Mouse (Mus musculus): ENCODE measurements around the gene Oxld1. TPM values are rescaled to one million over a fixed set of nuclear protein-coding genes. Genes with fewer than 3 reads are reported as not detected.
A peak's percentile ranks its signal among the peaks of the same experiment; 100 is the strongest.

Gene Oxld1
- polyA plus RNA-seq, 1 experiment from 2014 or later, result 11.8 TPM

GRCm38 (mm10) chr11:120492024-120492877 is 34.4 kb upstream of the Oxld1 start:
- Histone ChIP-seq H3K4me1 (peaks cover 54% of the 10 kb centered on the region), H3K4me3 (peak overlapping the region; percentile 98), H3K9me3 (no peaks in the 10 kb centered on the region), H3K27me3 (ENCODE audit: poor library complexity, severe bottlenecking) (no peaks in the 10 kb centered on the region), H3K27ac (peak overlapping the region; percentile 92), H3K36me3 (replicated peaks) (peaks cover 67% of the 10 kb centered on the region)
- peak; percentile 52 for DNase-seq (ENCODE audit: extremely low spot score, low spot score)
- WGBS, result under 1% methylated on average over 48 of the region's 48 CpGs

GRCm38 (mm10) chr11:120491317-120492023 is 33.6 kb upstream of the Oxld1 start, which contains the start of gene Slc25a10:
Gene Slc25a10, plus strand, starts transcription at chr11:120491840.
- H3K4me3 ChIP-seq, result peak within 1 kb of the TSS; percentile 98
- DNase-seq (ENCODE audit: extremely low spot score, low spot score), result peak; percentile 90
- 0% methylated on average over 35 of the region's 35 CpGs for WGBS
- peaks cover 55% of the 10 kb centered on the region for H3K4me1 ChIP-seq
- H3K36me3 ChIP-seq (replicated peaks), result peaks cover 67% of the 10 kb centered on the region
- H3K27me3 ChIP-seq (ENCODE audit: poor library complexity, severe bottlenecking), result no peaks in the 10 kb centered on the region
- H3K27ac ChIP-seq, result peak within 1 kb of the TSS; percentile 92
- no peaks in the 10 kb centered on the region for H3K9me3 ChIP-seq

GRCm38 (mm10) chr11:120490291-120491046 is 32.6 kb upstream of the Oxld1 start:
- Histone ChIP-seq H3K9me3 (no peaks in the 10 kb centered on the region), H3K27ac (peak overlapping the region; percentile 92), H3K4me1 (peaks cover 65% of the 10 kb centered on the region), H3K4me3 (peak overlapping the region; percentile 98), H3K36me3 (replicated peaks) (peaks cover 67% of the 10 kb centered on the region), H3K27me3 (ENCODE audit: poor library complexity, severe bottlenecking) (no peaks in the 10 kb centered on the region)
- DNase-seq (ENCODE audit: extremely low spot score, low spot score), result no peak
- WGBS, result 41% methylated on average over 4 of the region's 4 CpGs

GRCm38 (mm10) chr11:120489054-120489761 is 31.3 kb upstream of the Oxld1 start:
- peaks cover 69% of the 10 kb centered on the region for H3K4me1 ChIP-seq
- H3K4me3 ChIP-seq, result peak overlapping the region; percentile 21
- peaks cover 54% of the 10 kb centered on the region for H3K36me3 ChIP-seq (replicated peaks)
- peak overlapping the region; percentile 22; the same call in 1 of the 2 replicates for H3K27ac ChIP-seq
- H3K27me3 ChIP-seq (ENCODE audit: poor library complexity, severe bottlenecking), result no peaks in the 10 kb centered on the region
- DNase-seq (ENCODE audit: extremely low spot score, low spot score), result peak; percentile 67
- H3K9me3 ChIP-seq, result no peaks in the 10 kb centered on the region
- 65% methylated on average over 4 of the region's 4 CpGs for WGBS

- Histone ChIP-seq H3K4me1 (peaks cover 69% of the 10 kb centered on the region), H3K27me3 (ENCODE audit: poor library complexity, severe bottlenecking) (no peaks in the 10 kb centered on the region), H3K9me3 (no peaks in the 10 kb centered on the region), H3K27ac (no peak overlapping the region), H3K36me3 (replicated peaks) (peaks cover 54% of the 10 kb centered on the region), H3K4me3 (0 out of 2 replicates have a peak overlapping the region, but pooled peaks have one; percentile 21)
- 83% methylated on average over 4 of the region's 4 CpGs for WGBS
- no peak for DNase-seq (ENCODE audit: extremely low spot score, low spot score)
Measured at GRCm38 (mm10) chr11:120488516-120488915, 30.6 kb upstream of the Oxld1 start.

GRCm38 (mm10) chr11:120485251-120485650 is 27.4 kb upstream of the Oxld1 start:
- Histone ChIP-seq H3K9me3 (no peaks in the 10 kb centered on the region), H3K36me3 (replicated peaks) (peaks cover 85% of the 10 kb centered on the region), H3K4me3 (peak overlapping the region; percentile 99), H3K27me3 (ENCODE audit: poor library complexity, severe bottlenecking) (no peaks in the 10 kb centered on the region), H3K27ac (peak overlapping the region; percentile 97), H3K4me1 (peaks cover 40% of the 10 kb centered on the region)
- 12% methylated on average over 10 of the region's 10 CpGs for WGBS
- no peak for DNase-seq (ENCODE audit: extremely low spot score, low spot score)

GRCm38 (mm10) chr11:120484265-120484981 is 26.6 kb upstream of the Oxld1 start, which contains the start of gene Mrpl12:
Gene Mrpl12, plus strand, starts transcription at chr11:120484613.
- Histone ChIP-seq H3K4me1 (peaks cover 32% of the 10 kb centered on the region), H3K27me3 (ENCODE audit: poor library complexity, severe bottlenecking) (no peaks in the 10 kb centered on the region), H3K36me3 (replicated peaks) (peaks cover 85% of the 10 kb centered on the region), H3K27ac (peak within 1 kb of the TSS; percentile 97), H3K9me3 (no peaks in the 10 kb centered on the region), H3K4me3 (peak within 1 kb of the TSS; percentile 99)
- peak; percentile 91 for DNase-seq (ENCODE audit: extremely low spot score, low spot score)
- 1% methylated on average over 60 of the region's 60 CpGs for WGBS

GRCm38 (mm10) chr11:120483448-120483934 is 25.6 kb upstream of the Oxld1 start:
- H3K27ac ChIP-seq, result peak overlapping the region; percentile 97
- H3K36me3 ChIP-seq (replicated peaks), result peaks cover 85% of the 10 kb centered on the region
- DNase-seq (ENCODE audit: extremely low spot score, low spot score), result no peak
- H3K4me1 ChIP-seq, result peaks cover 28% of the 10 kb centered on the region
- no peaks in the 10 kb centered on the region for H3K9me3 ChIP-seq
- WGBS, result 91% methylated on average over 7 of the region's 7 CpGs
- no peaks in the 10 kb centered on the region for H3K27me3 ChIP-seq (ENCODE audit: poor library complexity, severe bottlenecking)
- peak overlapping the region; percentile 99 for H3K4me3 ChIP-seq

GRCm38 (mm10) chr11:120472052-120472451 is 14.2 kb upstream of the Oxld1 start:
- H3K4me3 ChIP-seq, result no peak overlapping the region
- peaks cover 11% of the 10 kb centered on the region for H3K4me1 ChIP-seq
- H3K36me3 ChIP-seq (replicated peaks), result peaks cover 80% of the 10 kb centered on the region
- no peak for DNase-seq (ENCODE audit: extremely low spot score, low spot score)
- no peaks in the 10 kb centered on the region for H3K9me3 ChIP-seq
- WGBS, result 94% methylated on average over 6 of the region's 6 CpGs
- no peak overlapping the region for H3K27ac ChIP-seq
- H3K27me3 ChIP-seq (ENCODE audit: poor library complexity, severe bottlenecking), result no peaks in the 10 kb centered on the region

GRCm38 (mm10) chr11:120467736-120468092 is 9.8 kb upstream of the Oxld1 start:
- Histone ChIP-seq H3K27ac (peak overlapping the region; percentile 89), H3K36me3 (replicated peaks) (peaks cover 69% of the 10 kb centered on the region)
- under 1% methylated on average over 33 of the region's 33 CpGs for WGBS

GRCm38 (mm10) chr11:120467051-120467735 is 9.3 kb upstream of the Oxld1 start, which contains the start of gene Arl16:
Gene Arl16, minus strand, starts transcription at chr11:120467607.
- peaks cover 27% of the 10 kb centered on the region for H3K4me1 ChIP-seq
- no peaks in the 10 kb centered on the region for H3K27me3 ChIP-seq (ENCODE audit: poor library complexity, severe bottlenecking)
- peak within 1 kb of the TSS; percentile 68 for H3K4me3 ChIP-seq
- WGBS, result under 1% methylated on average over 54 of the region's 54 CpGs
- H3K27ac ChIP-seq, result peak within 1 kb of the TSS; percentile 89
- no peaks in the 10 kb centered on the region for H3K9me3 ChIP-seq
- peaks cover 69% of the 10 kb centered on the region for H3K36me3 ChIP-seq (replicated peaks)
- DNase-seq (ENCODE audit: extremely low spot score, low spot score), result peak; percentile 99

More at GRCm38 (mm10) chr11:120467736-120468092, 9.8 kb upstream of the Oxld1 start:
- no peaks in the 10 kb centered on the region for H3K9me3 ChIP-seq
- no peaks in the 10 kb centered on the region for H3K27me3 ChIP-seq (ENCODE audit: poor library complexity, severe bottlenecking)
- DNase-seq (ENCODE audit: extremely low spot score, low spot score), result no peak
- H3K4me3 ChIP-seq, result peak overlapping the region; percentile 68
- H3K4me1 ChIP-seq, result peaks cover 27% of the 10 kb centered on the region

All from forebrain, embryonic 10.5 days (tissue).